9 mouse cellular contexts compared by ENCODE assay signal in the genomic region with DNA sequence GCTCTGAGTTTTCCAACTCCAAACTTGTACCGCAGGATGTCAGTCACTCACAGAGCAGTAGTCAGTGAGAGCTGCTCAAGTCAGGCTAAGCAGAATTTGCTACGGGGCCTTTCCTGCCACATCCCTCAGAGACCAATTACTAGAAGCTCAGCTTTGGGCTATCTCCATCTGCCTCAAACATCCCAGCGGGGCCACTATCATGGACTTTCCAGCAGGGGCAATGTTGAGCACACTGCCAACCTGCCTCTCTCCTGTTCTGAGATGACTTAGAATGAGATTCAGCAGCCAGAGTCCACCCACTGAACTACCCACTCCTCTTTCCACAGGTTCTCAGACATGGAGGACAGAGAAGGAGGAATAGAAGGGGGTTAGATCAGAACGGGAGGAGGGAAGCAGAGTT. TPM values are rescaled to one million over a fixed set of nuclear protein-coding genes. Genes with fewer than 3 reads are reported as not detected.
A peak's percentile ranks its signal among the peaks of the same experiment; 100 is the strongest.
DNase-seq lines count a peak whose midpoint lies in the region; ATAC-seq and TF ChIP-seq lines count a peak whose summit lies in the region.
"Had no signal": no experiment of that assay in that cellular context is flagged by ENCODE, and none has a peak within 500 bp of the region (broad histone marks: within the 10 kb centered on the region; RNA-seq: fewer than 3 reads in every experiment).

No protein-coding gene starts in this region.

- WGBS in spleen, adult 2 months, result 61% methylated on average over 4 of the region's 4 CpGs

- no peak overlapping the region for H3K4me3 ChIP-seq in spleen, adult 2 months (ENCODE audit: extremely low read depth, insufficient read depth, insufficient read length)

- peak; percentile 43; the same call in 1 of the 2 replicates for ATAC-seq in frontal cortex, adult (ENCODE audit: low TSS enrichment)

- H3K27me3 ChIP-seq in spleen, adult 2 months (ENCODE audit: control insufficient read depth, insufficient read depth, low read length), result no peaks in the 10 kb centered on the region

- TF ChIP-seq CTCF in spleen, adult 2 months (IDR thresholded peaks at IDR 0.05; ENCODE audit: extremely low read depth, insufficient read depth, insufficient read length, insufficient replicate concordance), result peak; percentile 26; the same call in 1 of the 2 replicates

- no peak for DNase-seq in frontal cortex, postnatal 25 days (ENCODE audit: low spot score in 2 of 2)
- no peak for DNase-seq in spleen, adult 2 months (ENCODE audit: low read depth in 1 of 2, low spot score in 2 of 2)
- DNase-seq in spleen, adult 12 weeks (ENCODE audit: low spot score), result no peak
- peak; percentile 61 for DNase-seq in induced T-regulatory cell, adult 2 months (ENCODE audit: low read depth)
- DNase-seq in right cerebral cortex, postnatal 36 days (ENCODE audit: low spot score in 2 of 2), result no peak
- DNase-seq in gastrocnemius, postnatal 4 days (ENCODE audit: low spot score in 2 of 2), result no peak
- no peak for DNase-seq in testis, postnatal 10 days (ENCODE audit: low spot score)
- DNase-seq: gastrocnemius, postnatal 36 days had no signal

- H3K4me1 ChIP-seq in spleen, adult 2 months (ENCODE audit: control insufficient read depth, insufficient read depth, insufficient read length), result no peaks in the 10 kb centered on the region

- TF ChIP-seq POLR2A in spleen, adult 2 months (IDR thresholded peaks at IDR 0.05; ENCODE audit: low read depth, low read length), result no peak

- peaks cover 23% of the 10 kb centered on the region for H3K36me3 ChIP-seq in spleen, adult 2 months (ENCODE audit: control insufficient read depth, insufficient read depth, low read length)

- no peak overlapping the region for H3K27ac ChIP-seq in spleen, adult 2 months (ENCODE audit: insufficient read depth, low read length)

RNA-seq across cellular contexts. Expression of a gene that starts 5.0 kb away (rescaled TPM):
- 0.74 and 0.99 TPM in 2 replicates for polyA plus RNA-seq in spleen, adult 2 months (2012; rRNA removed)
- 1 to 10 TPM in 1 of 2 experiments, under 1 TPM in 1; 0.88 to 1.4 TPM for total RNA-seq in gastrocnemius, postnatal 4 days (2021)

RNA-seq across cellular contexts. Expression of a gene that starts 10.8 kb away (rescaled TPM):
- polyA plus RNA-seq in spleen, adult 2 months (2012; rRNA removed), result 53.6 and 81.2 TPM in 2 replicates
- total RNA-seq in gastrocnemius, postnatal 4 days (2021), result 10 to 100 TPM; 20.0 to 21.3 TPM

RNA-seq across cellular contexts. Expression of a gene that starts 17.1 kb away (rescaled TPM):
- 17.3 and 21.7 TPM in 2 replicates for polyA plus RNA-seq in spleen, adult 2 months (2012; rRNA removed)
- 10 to 100 TPM; 46.1 to 48.6 TPM for total RNA-seq in gastrocnemius, postnatal 4 days (2021)

RNA-seq across cellular contexts. Expression of a gene that starts 24.3 kb away (rescaled TPM):
- 34.5 and 45.0 TPM in 2 replicates for polyA plus RNA-seq in spleen, adult 2 months (2012; rRNA removed)
- total RNA-seq in gastrocnemius, postnatal 4 days (2021), result 10 to 100 TPM; 11.7 to 12.0 TPM

RNA-seq across cellular contexts. Expression of a gene that starts 33.9 kb away (rescaled TPM):
- 26.8 and 31.6 TPM in 2 replicates for polyA plus RNA-seq in spleen, adult 2 months (2012; rRNA removed)
- total RNA-seq in gastrocnemius, postnatal 4 days (2021), result 10 to 100 TPM; 15.1 to 17.2 TPM
